Mouse (Mus musculus) G1E (cell line): ENCODE results near the gene Bcl9l. TPM values are rescaled to one million over a fixed set of nuclear protein-coding genes. Genes with fewer than 3 reads are reported as not detected.

ENCODE experiments used
- ATAC-seq: 2 replicates; pipeline ENCODE4 v1.8.0; 2016; ENCODE audit warnings: mild to moderate bottlenecking; ENCODE audit not compliant: insufficient number of reproducible peaks, poor library complexity, low FRiP score, severe bottlenecking; ENCODE audit errors: extremely low read depth
- DNase-seq: peaks from one replicate; pipeline ENCODE4 v3.0.0; 2012; ENCODE audit warnings: low spot score
- H3K27me3 ChIP-seq: 2 replicates; pipeline ENCODE4 v1.6.1; 2012; ENCODE audit warnings: mild to moderate bottlenecking, low read length, inconsistent platforms; ENCODE audit not compliant: insufficient read depth
- H3K36me3 ChIP-seq: replicated peaks from 2 replicates; pipeline ENCODE3; 2012; ENCODE audit warnings: mild to moderate bottlenecking, inconsistent platforms
- H3K4me1 ChIP-seq: 2 replicates; pipeline ENCODE4 v1.6.1; 2012; ENCODE audit warnings: low read depth, low read length, inconsistent platforms, mixed read lengths; ENCODE audit not compliant: insufficient read depth
- H3K4me3 ChIP-seq: 2 replicates; pipeline ENCODE4 v1.5.1; 2012; ENCODE audit warnings: low read depth, mild to moderate bottlenecking, inconsistent platforms, low read length, moderate library complexity, mixed read lengths
- H3K9me3 ChIP-seq: replicated peaks from 2 replicates; pipeline ENCODE4 v1.6.1; 2012; ENCODE audit warnings: inconsistent platforms
- CTCF ChIP-seq: IDR thresholded peaks from 2 replicates; pipeline ENCODE4 v1.5.1; 2012; ENCODE audit warnings: low read depth, low read length, inconsistent platforms, mixed read lengths
- GATA1 ChIP-seq: IDR thresholded peaks from 2 replicates; pipeline ENCODE4 v1.6.1; 2012; ENCODE audit warnings: borderline replicate concordance, low read length, inconsistent platforms, mixed read lengths
- GATA2 ChIP-seq: IDR thresholded peaks from 2 replicates; pipeline ENCODE4 v1.6.1; 2012; ENCODE audit warnings: low read depth, low read length, inconsistent platforms, borderline replicate concordance
- POLR2AphosphoS5 ChIP-seq: IDR thresholded peaks from 2 replicates; pipeline ENCODE4 v1.6.1; 2012; ENCODE audit warnings: low read depth, low read length, inconsistent platforms; ENCODE audit not compliant: insufficient replicate concordance
- TAL1 ChIP-seq: conservative IDR thresholded peaks from 2 replicates; pipeline ENCODE4 v1.6.1; 2012; ENCODE audit warnings: low read depth, low read length, inconsistent platforms, mixed read lengths
- polyA plus RNA-seq: library from polyadenylated mRNA; stranded (reverse); fragments of >175 nt; gene quantifications from 2 replicates; pipeline ENCODE4 v1.2.3, GENCODE M21; 2012
- total RNA-seq, 2 experiments: library from RNA; stranded (forward) in 1 of 2; stranded (reverse) in 1 of 2; fragments of 200-1000 nt in 1 of 2; fragments of >200 nt in 1 of 2; fragmentation: Nextera tagmentation in 1 of 2; gene quantifications; 2 replicates each; pipeline ENCODE4 v1.2.3; 2014 to 2017

The Bcl9l gene
- total and polyA plus RNA-seq, 3 experiments, result 0.14 to 0.16 TPM; not detected in 1

DNA sequence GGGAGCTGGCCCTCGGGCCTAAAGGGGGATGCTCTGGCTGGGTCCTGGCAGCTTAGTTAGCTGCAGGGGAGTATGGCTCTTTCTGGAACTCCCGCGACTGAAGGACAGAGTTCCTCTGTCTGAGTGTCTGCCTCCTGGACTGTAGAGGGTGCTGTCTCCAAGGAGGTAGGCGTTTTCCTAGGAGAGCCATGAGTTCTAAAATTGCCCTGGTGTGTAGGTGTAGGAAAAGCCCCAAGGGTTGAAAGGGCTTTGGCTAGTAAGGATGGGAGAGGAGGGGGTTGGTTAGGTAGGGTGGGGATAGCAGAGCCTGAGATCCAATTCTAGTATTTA, 27.8 kb upstream of the Bcl9l start, which contains the start of gene Upk2:
Upk2 (minus strand) TSS at position 86 of the 330 bp plus-strand sequence.
- no peak within 1 kb of the TSS for H3K4me3 ChIP-seq
- no peaks in the 10 kb centered on the region for H3K9me3 ChIP-seq
- no peak for ATAC-seq
- DNase-seq, result no peak
- no peaks in the 10 kb centered on the region for H3K4me1 ChIP-seq
- no peaks in the 10 kb centered on the region for H3K36me3 ChIP-seq
- H3K27me3 ChIP-seq, result peaks cover 44% of the 10 kb centered on the region
- TF ChIP-seq CTCF (no peak), POLR2AphosphoS5 (no peak), GATA1 (no peak), GATA2 (no peak), TAL1 (no peak)

DNA sequence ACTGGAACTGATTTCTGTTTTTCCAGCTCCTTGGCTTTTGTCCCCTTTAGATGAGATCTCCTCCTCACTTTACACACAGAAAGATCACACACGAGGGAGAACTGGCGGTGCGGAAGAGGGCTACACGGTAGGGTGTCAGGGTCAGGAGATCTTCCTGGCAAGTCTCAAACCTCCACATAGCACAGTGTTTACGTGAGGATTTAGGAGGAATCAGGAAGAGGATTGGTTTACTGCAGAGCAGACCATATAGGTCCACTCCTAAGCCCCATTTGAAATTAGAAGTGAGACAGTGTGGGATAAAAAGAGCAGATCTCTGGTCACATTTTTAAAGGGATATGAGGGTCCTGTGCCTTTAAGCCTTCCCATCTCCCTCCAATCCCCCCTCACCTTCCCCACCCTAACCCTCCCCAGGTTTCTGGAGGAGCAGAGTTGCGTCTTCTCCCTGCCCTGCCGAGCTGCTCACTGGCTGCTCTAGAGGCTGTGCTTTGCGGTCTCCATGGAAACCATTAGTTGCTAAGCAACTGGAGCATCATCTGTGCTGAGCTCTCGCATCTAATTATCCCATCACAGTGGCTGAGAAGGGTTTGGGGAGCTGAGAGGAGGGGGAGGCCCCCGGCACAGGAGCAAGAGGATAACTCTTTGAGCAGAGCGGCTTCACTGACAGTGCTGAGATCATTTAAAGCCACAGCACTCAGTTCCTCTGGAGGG, 25.4 kb upstream of the Bcl9l start:
- no peaks in the 10 kb centered on the region for H3K4me1 ChIP-seq
- H3K27me3 ChIP-seq, result peaks cover 54% of the 10 kb centered on the region
- H3K4me3 ChIP-seq, result no peak overlapping the region
- no peaks in the 10 kb centered on the region for H3K36me3 ChIP-seq
- no peak for DNase-seq
- no peaks in the 10 kb centered on the region for H3K9me3 ChIP-seq
- no peak for ATAC-seq
- TF ChIP-seq CTCF, result no peak
- TF ChIP-seq GATA1, result no peak
- TF ChIP-seq GATA2, result no peak
- TF ChIP-seq POLR2AphosphoS5, result no peak
- no peak for TF ChIP-seq TAL1

DNA sequence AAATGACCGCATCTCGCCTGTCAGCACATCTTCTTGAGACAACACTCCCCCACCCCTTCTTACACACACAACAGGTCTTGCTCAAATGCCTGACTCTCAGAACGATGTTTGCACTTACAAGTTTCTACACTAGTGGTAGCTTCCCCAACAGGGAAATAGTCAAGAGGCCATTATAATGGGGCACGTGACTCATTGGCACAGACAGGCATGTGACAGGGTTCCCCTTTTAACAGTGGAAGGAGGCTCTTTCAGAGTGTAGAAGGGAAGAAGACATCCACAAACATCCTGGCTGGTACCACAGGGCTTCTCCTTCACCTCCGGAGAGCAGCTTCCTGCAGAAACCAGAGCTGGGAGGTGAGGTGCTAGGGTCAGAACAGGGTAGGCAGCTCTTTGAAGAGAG, 20.7 kb upstream of the Bcl9l start:
- Histone ChIP-seq H3K4me3 (no peak overlapping the region), H3K4me1 (no peaks in the 10 kb centered on the region), H3K36me3 (no peaks in the 10 kb centered on the region), H3K9me3 (no peaks in the 10 kb centered on the region), H3K27me3 (peaks cover 35% of the 10 kb centered on the region)
- ATAC-seq, result no peak
- TF ChIP-seq POLR2AphosphoS5 (no peak), GATA2 (no peak), TAL1 (no peak), CTCF (no peak), GATA1 (no peak)
- no peak for DNase-seq

DNA sequence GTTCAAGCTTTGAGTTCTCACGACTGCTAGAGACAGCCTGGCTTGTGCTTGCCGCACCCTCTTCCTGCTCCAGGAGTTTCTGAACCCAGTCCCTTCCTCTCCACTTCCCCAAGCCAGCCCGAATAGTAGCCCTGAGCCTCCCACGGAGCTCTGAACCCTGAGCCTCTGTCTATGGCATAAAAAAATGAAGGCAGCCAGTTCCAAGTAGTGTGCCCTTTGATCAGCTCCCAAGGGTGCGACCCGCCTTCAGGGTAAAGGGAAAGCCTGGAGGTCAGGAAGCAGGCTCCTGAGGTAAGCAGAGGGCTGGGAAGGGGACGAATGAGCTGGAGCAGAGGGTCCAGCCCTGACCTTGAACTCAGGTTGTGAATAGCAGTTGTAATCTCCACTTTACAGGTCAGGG, 14.4 kb upstream of the Bcl9l start:
- peaks cover 20% of the 10 kb centered on the region for H3K27me3 ChIP-seq
- ATAC-seq (no peak), DNase-seq (no peak)
- no peaks in the 10 kb centered on the region for H3K9me3 ChIP-seq
- H3K4me1 ChIP-seq, result no peaks in the 10 kb centered on the region
- no peak overlapping the region for H3K4me3 ChIP-seq
- H3K36me3 ChIP-seq, result no peaks in the 10 kb centered on the region
- TF ChIP-seq TAL1, result no peak
- TF ChIP-seq GATA1, result no peak
- TF ChIP-seq GATA2, result no peak
- no peak for TF ChIP-seq POLR2AphosphoS5
- no peak for TF ChIP-seq CTCF

DNA sequence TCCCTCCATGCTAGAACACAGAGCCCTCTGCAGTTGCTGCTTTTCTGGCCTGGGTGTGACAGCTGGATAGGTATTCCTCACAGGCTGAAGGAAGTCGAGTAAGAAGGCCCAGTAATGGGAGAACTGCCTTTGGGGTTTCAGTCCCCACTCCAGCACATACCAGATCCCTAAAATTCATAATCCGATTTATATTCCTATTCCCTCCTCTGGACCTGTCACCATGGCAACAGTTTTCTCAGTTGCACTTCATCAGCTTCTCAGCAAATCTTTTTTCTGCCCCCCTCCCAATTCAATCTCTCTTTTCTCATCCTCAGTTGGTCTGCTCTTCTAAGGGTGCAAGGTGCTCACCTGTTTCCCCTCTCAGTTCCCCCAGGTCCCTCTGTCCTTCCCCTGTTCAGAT, 13.8 kb upstream of the Bcl9l start:
- Histone ChIP-seq H3K9me3 (no peaks in the 10 kb centered on the region), H3K4me3 (no peak overlapping the region), H3K27me3 (peaks cover 20% of the 10 kb centered on the region), H3K4me1 (no peaks in the 10 kb centered on the region), H3K36me3 (no peaks in the 10 kb centered on the region)
- TF ChIP-seq CTCF, result no peak
- TF ChIP-seq GATA1, result no peak
- no peak for TF ChIP-seq TAL1
- no peak for TF ChIP-seq GATA2
- TF ChIP-seq POLR2AphosphoS5, result no peak
- no peak for DNase-seq
- ATAC-seq, result no peak

DNA sequence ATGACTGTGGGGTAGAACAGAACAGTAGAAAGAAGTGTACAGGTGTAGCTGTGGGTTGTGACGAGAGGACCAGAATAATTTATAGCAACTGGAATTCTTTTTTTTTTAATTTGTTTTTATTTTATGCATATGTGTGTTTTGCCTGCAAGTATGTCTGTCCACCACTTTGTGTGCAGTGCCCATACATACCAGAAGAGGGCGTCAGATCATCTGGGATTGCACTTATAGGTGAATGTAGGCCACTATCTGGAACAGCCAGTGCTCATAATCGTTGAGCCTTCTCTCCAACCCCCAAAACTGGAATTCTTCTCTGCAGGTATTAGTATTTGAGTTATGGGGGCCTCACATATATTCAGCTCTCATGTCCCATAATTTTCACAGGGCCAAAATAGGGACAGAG, 9.4 kb upstream of the Bcl9l start:
- no peak overlapping the region for H3K4me3 ChIP-seq
- H3K4me1 ChIP-seq, result peaks cover 7% of the 10 kb centered on the region
- DNase-seq, result no peak
- H3K9me3 ChIP-seq, result no peaks in the 10 kb centered on the region
- TF ChIP-seq GATA2, result no peak
- no peak for TF ChIP-seq CTCF
- no peak for TF ChIP-seq POLR2AphosphoS5
- TF ChIP-seq GATA1, result no peak
- TF ChIP-seq TAL1, result no peak
- H3K27me3 ChIP-seq, result peaks cover 20% of the 10 kb centered on the region
- no peaks in the 10 kb centered on the region for H3K36me3 ChIP-seq
- ATAC-seq, result no peak
